Mouse (Mus musculus) kidney, adult 2 months (tissue): ENCODE results near the gene Arhgdig. TPM values are rescaled to one million over a fixed set of nuclear protein-coding genes. Genes with fewer than 3 reads are reported as not detected.
A peak's percentile ranks its signal among the peaks of the same experiment; 100 is the strongest.

Source experiments
- DNase-seq: peaks from one replicate; pipeline ENCODE4 v3.0.0; 2021
- H3K27ac ChIP-seq: fragments of 200-500 bp; 2 replicates; pipeline ENCODE4 v1.5.1; 2012; ENCODE audit warnings: low read depth, low read length, control low read depth, inconsistent platforms; ENCODE audit not compliant: insufficient read depth
- H3K27me3 ChIP-seq: fragments of 200-500 bp; replicated peaks from 2 replicates; pipeline ENCODE4 v1.6.1; 2012; ENCODE audit warnings: mild to moderate bottlenecking, moderate library complexity, low read length, inconsistent platforms; ENCODE audit not compliant: control insufficient read depth, insufficient read depth
- H3K36me3 ChIP-seq: fragments of 200-500 bp; 2 replicates; pipeline ENCODE4 v1.6.1; 2012; ENCODE audit warnings: mild to moderate bottlenecking, moderate library complexity, low read length, inconsistent platforms; ENCODE audit not compliant: control insufficient read depth, insufficient read depth
- H3K4me1 ChIP-seq: fragments of 200-500 bp; 2 replicates; pipeline ENCODE4 v1.6.1; 2011; ENCODE audit warnings: low read length; ENCODE audit not compliant: control insufficient read depth, insufficient read depth
- H3K4me3 ChIP-seq: fragments of 200-500 bp; 2 replicates; pipeline ENCODE4 v1.5.1; 2011; ENCODE audit warnings: mild to moderate bottlenecking, low read depth, low read length, control low read depth; ENCODE audit not compliant: insufficient read depth
- CTCF ChIP-seq: fragments of 200-500 bp; conservative IDR thresholded peaks from 2 replicates; pipeline ENCODE4 v1.5.1; 2011; ENCODE audit warnings: low read depth, mild to moderate bottlenecking, control low read depth, low read length, moderate library complexity, mixed read lengths; ENCODE audit not compliant: insufficient read depth, insufficient read length
- POLR2A ChIP-seq: fragments of 200-500 bp; IDR thresholded peaks from one replicate; pipeline ENCODE4 v1.6.1; 2011; ENCODE audit warnings: low read depth, low read length, control low read depth
- WGBS: fragments of 180-500 bp; shearing (Covaris S2); methylation state at CpG from one replicate; pipeline ENCODE4 v1.1.7; 2018; 5-methylcytosine and 5-hydroxymethylcytosine counted together
- polyA plus RNA-seq: library from polyadenylated mRNA; depleted of rRNA; stranded (reverse); fragments of >200 nt; gene quantifications from 2 replicates; pipeline ENCODE4 v1.2.3, GENCODE M21; 2012

Arhgdig gene
- polyA plus RNA-seq, 1 experiment, result 3.4 TPM

DNA sequence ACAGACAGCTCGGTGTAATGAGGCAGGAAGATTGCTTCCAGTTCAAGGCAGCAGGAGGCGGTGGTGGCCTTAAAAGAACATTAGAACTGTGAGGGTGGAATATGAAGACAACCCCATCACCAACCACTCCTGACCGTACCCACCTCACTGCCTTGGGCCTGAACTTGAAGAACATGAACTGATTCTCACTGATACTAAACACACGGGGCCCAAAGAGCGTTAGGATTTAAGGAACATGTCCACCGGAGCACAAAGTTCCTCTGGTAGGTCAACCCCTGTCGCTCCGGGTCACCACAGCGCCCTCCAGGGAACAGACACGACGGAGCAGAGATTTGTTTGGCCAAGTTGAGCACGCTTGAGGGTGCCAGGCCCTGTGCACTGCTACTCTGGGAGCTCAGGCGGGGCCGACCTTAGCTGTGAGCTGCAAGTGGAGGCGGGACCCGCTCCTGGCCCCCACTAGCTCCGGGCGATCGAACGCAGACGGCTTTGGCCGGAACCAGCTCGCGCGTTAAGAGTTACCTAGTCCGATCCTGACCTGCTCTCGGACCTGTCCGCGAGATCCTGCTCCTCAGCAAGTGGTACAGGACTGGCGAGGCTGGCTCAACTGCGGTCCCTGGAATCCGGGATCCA, 36.0 kb upstream of the Arhgdig start:
- Histone ChIP-seq H3K27ac (peak overlapping the region; percentile 65), H3K27me3 (no peaks in the 10 kb centered on the region), H3K4me1 (peaks cover 8% of the 10 kb centered on the region; the same call in 1 of the 2 replicates), H3K4me3 (peak overlapping the region; percentile 62), H3K36me3 (no peaks in the 10 kb centered on the region)
- DNase-seq, result peak; percentile 86
- WGBS, result under 1% methylated on average over 32 of the region's 32 CpGs
- TF ChIP-seq POLR2A (peak; percentile 29), CTCF (peak; percentile 49)

DNA sequence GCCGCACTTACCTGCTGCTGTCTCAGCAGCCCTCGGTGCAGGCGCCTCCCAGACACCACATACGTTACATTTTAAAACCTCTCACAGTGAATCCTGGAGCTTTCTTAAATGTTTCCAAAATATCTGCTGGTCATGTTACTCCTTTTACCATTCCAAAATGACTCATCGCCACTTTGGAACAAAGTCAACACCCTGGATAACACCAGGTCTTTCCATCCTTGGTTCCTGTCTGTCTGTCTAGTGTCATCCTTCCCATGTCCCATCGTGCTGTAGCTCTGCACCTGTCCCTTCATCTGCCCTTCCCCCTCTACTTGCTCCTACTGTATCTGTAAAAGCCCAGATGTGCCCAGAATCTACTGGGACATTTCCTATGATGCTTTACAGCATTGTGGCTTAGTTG, 33.4 kb upstream of the Arhgdig start:
- no peaks in the 10 kb centered on the region for H3K27me3 ChIP-seq
- 82% methylated on average over 6 of the region's 6 CpGs for whole genome bisulfite sequencing
- TF ChIP-seq CTCF, result no peak
- TF ChIP-seq POLR2A, result no peak
- DNase-seq, result no peak
- H3K36me3 ChIP-seq, result no peaks in the 10 kb centered on the region
- no peak overlapping the region for H3K4me3 ChIP-seq
- H3K4me1 ChIP-seq, result peaks cover 8% of the 10 kb centered on the region; the same call in 1 of the 2 replicates
- no peak overlapping the region for H3K27ac ChIP-seq

DNA sequence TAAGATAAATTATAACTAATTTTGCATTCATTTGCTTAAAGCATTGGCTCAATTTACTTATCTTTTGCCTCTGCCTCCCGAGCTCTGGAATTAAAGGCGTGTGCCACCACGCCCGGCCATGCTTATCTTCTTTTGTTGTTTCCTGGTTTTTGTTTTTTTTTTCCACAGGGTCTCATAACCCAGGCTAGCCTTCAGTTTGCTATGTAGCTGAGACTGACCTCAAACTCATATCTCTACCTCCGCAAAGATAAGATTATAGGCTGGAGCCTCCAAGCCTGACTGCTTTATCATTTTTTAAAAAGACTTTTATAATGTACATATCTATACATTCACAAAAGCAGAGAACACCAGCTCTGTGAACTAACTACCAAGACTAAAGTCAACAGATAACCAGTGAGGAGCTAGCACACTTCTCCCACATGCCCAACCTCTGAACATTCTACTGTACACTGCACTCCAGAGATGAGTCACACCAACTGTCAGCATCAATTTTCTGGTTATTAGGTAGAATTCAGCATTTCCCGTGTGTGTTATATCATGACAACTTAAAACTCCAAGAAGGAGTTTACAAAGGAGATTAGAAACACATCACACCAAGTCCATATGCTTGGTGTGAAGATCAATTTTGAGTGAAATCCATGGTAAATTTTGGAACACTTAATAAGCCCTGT, 32.7 kb upstream of the Arhgdig start:
- Histone ChIP-seq H3K27ac (no peak overlapping the region), H3K27me3 (no peaks in the 10 kb centered on the region), H3K36me3 (no peaks in the 10 kb centered on the region), H3K4me3 (no peak overlapping the region), H3K4me1 (peaks cover 8% of the 10 kb centered on the region; the same call in 1 of the 2 replicates)
- 75% methylated on average over 6 of the region's 6 CpGs for WGBS
- TF ChIP-seq CTCF (no peak), POLR2A (no peak)
- DNase-seq, result no peak

GRCm38 (mm10) chr17:26239551-26239950, 32.0 kb upstream of the Arhgdig start:
- H3K27ac ChIP-seq, result no peak overlapping the region
- H3K4me3 ChIP-seq, result no peak overlapping the region
- peaks cover 8% of the 10 kb centered on the region; the same call in 1 of the 2 replicates for H3K4me1 ChIP-seq
- no peak for DNase-seq
- no peak for TF ChIP-seq CTCF
- TF ChIP-seq POLR2A, result no peak
- no peaks in the 10 kb centered on the region for H3K36me3 ChIP-seq
- H3K27me3 ChIP-seq, result no peaks in the 10 kb centered on the region
- WGBS, result 72% methylated on average over 2 of the region's 2 CpGs

DNA sequence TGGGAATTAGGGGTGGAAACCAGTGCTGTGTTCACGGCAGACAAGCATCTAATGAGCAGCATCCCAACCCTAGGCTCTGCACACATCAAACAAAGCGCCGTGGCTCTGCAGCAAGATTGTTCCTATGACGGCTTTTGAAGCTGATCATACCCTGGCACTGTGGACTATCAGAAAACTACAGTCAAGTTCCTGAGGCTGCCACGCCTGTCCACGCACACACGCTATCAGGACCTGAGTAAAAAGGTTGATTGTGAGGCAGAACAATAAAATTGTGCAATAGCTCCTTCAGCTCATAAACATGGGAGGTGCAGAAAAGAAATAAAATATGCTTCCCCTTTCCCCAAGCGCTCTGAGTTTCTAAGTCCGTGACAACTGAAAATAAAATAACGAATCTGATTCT, 30.1 kb upstream of the Arhgdig start:
- no peak for TF ChIP-seq CTCF
- TF ChIP-seq POLR2A, result no peak
- DNase-seq, result no peak
- Histone ChIP-seq H3K4me3 (no peak overlapping the region), H3K36me3 (no peaks in the 10 kb centered on the region), H3K27ac (no peak overlapping the region), H3K4me1 (peaks cover 1% of the 10 kb centered on the region; the same call in 1 of the 2 replicates), H3K27me3 (no peaks in the 10 kb centered on the region)
- 83% methylated on average over 10 of the region's 10 CpGs for WGBS

- no peak overlapping the region for H3K4me3 ChIP-seq
- no peaks in the 10 kb centered on the region; the same call in 1 of the 2 replicates for H3K36me3 ChIP-seq
- H3K4me1 ChIP-seq, result peaks cover 3% of the 10 kb centered on the region
- TF ChIP-seq POLR2A, result no peak
- TF ChIP-seq CTCF, result no peak
- 65% methylated on average over 13 of the region's 13 CpGs for WGBS
- H3K27me3 ChIP-seq, result no peaks in the 10 kb centered on the region
- H3K27ac ChIP-seq, result peak overlapping the region; percentile 35
- no peak for DNase-seq
Measured at GRCm38 (mm10) chr17:26235077-26235815, 27.7 kb upstream of the Arhgdig start.

DNA sequence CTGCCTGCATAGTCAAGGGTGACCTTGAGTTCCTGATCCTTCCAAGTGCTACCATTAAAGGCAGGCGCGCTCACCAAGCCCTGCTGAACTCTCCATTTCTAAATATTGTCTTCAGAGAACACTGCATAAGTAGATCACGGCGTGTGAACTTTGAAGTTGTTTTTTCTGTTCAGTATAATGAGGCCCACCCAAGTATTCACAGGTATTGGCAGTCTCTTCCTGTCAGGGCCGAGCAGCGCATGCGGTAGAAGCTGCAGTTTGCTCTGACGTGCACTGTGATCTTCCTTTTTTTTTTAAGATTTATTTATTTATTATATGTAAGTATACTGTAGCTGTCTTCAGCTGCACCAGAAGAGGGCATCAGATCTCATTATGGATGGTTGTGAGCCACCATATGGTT, 26.8 kb upstream of the Arhgdig start:
- H3K4me3 ChIP-seq, result no peak overlapping the region
- 78% methylated on average over 8 of the region's 8 CpGs for WGBS
- no peak overlapping the region for H3K27ac ChIP-seq
- H3K4me1 ChIP-seq, result peaks cover 3% of the 10 kb centered on the region
- TF ChIP-seq CTCF (no peak), POLR2A (no peak)
- no peaks in the 10 kb centered on the region for H3K27me3 ChIP-seq
- no peaks in the 10 kb centered on the region; the same call in 1 of the 2 replicates for H3K36me3 ChIP-seq
- DNase-seq, result no peak
